Mouse (Mus musculus) urinary bladder, postnatal 14 days (tissue): ENCODE results near the gene Efcab2.
"Not testable (repeated sequence)": the region's sequence is repeated elsewhere in the genome, so short reads cannot be mapped to it uniquely, and the experiment has no call there.

Experiments
- DNase-seq: peaks from one replicate; pipeline ENCODE4 v3.0.0; 2021; ENCODE audit warnings: low spot score

Efcab2 gene

GRCm38 (mm10) chr1:178401960-178402359 is 3.9 kb upstream of the Efcab2 start:
- no peak for DNase-seq

DNA sequence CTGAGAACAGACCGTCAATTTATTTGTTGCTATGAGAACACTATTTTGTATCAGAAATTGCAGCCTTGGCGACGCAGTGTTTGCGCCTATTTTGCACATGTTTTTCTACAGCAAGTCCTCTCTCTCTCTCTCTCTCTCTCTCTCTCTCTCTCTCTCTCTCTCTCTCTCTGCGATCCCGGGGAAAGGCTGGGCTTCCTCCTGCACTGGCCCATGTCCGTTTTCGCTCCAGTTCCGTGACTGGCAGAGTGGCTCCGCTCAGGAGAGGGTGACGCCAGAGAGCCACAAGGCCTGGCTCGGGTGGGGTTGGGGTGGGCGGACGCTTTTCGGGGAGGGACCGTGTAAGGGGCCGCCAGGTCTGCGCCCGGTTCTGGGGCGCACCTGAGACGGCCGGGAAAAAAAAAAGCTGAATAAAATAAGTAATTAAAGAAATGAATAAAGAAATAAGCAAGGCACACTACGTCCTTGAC is 407 bp upstream of the Efcab2 start:
- peak; percentile 83 for DNase-seq

GRCm38 (mm10) chr1:178406765-178407645 is 1.1 kb downstream of the Efcab2 start:
- DNase-seq: no peak

- no peak for DNase-seq
Measured at GRCm38 (mm10) chr1:178407651-178408050, 1.8 kb downstream of the Efcab2 start.

DNA sequence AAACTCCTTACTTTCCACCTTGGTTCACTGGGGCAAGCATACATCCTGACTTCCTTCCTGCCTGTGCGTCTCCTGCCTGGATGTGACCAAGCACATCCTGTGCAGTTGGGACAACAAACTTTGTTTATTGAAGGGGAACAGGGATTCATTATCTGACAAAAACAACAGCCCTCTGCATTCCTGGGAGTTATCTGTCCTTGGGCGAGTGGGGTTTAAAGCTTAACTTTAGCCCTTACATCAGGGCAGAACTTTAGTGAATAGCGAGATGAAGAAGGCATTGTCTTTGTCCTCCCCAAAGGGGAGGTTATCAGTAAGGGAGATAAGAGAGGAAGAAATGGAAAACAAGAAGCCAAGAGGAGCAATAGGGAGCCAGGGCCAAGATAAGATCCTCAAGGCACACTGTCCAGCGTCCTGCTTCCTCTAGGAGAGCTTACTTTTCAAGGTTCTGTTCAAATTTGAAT is 3.0 kb downstream of the Efcab2 start:
- DNase-seq: no peak

- not testable (repeated sequence) for DNase-seq
Measured at GRCm38 (mm10) chr1:178413367-178413766, 7.5 kb downstream of the Efcab2 start.

GRCm38 (mm10) chr1:178419608-178420007 is 13.7 kb downstream of the Efcab2 start:
- DNase-seq: no peak

DNA sequence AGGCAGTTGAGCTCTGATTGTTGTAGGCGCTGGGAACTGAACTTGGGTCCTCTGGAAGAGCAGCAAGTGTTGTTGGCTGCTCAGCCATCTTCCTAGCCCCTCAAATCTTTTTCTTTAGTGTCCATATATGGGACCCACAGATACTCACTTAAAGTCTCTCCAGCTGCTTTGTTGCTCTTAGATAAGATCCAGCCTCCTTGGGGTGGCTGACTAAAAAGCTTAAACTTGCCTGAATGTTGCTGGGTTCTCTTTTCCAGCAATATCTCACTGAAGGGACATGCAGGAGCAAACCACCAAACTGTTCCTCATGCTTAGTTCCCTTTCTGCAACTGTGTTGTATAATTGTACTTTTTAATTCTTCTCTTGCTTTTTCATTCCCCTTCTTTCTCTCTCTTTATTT is 17.8 kb downstream of the Efcab2 start:
- DNase-seq: no peak

GRCm38 (mm10) chr1:178431619-178432444 is 25.9 kb downstream of the Efcab2 start:
- no peak for DNase-seq

DNA sequence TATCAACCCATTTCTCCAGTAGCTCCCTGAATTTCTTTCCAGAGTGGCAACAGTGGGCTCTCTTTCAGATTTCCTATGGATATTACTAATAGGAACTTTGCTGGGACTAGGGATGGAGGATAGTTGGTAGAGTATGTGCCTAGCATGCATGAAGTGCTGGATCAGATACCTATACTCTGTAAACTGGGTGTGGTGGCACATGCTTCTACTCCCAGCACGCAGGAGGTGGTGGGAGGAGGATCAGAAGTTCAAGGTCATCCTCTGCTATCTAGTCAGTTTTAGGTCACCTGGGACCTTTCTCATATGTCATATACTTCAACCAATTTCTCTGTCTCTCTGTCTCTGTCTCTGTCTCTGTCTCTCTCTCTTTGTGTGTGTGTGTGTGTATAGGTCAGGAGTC is 27.7 kb downstream of the Efcab2 start:
- DNase-seq: no peak

DNA sequence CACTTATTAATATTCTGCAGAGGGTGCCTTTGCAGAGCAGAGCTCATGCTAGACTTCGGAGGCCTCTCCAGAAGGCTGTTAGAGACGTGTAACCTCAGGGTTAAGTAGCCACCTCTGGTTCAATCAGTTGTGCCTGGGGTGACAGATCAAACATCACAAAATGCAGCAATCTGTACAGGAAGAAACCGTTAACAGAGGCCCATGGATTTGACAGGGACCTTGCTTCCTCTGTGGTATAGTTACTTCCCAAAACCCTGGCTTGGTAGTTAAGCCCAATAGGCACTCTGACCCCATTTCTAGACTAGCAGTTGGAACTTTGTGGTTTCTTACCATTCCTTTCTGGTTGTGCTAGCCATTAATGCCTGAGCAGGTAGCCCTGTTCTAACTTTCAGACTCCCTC is 38.5 kb downstream of the Efcab2 start:
- DNase-seq: no peak

GRCm38 (mm10) chr1:178447036-178447435 is 41.2 kb downstream of the Efcab2 start:
- no peak for DNase-seq

- no peak for DNase-seq
Measured at GRCm38 (mm10) chr1:178448271-178448744, 42.4 kb downstream of the Efcab2 start.

- DNase-seq: peak; percentile 65
Measured at GRCm38 (mm10) chr1:178449172-178449571, 43.3 kb downstream of the Efcab2 start.

GRCm38 (mm10) chr1:178449933-178450332 is 44.0 kb downstream of the Efcab2 start:
- DNase-seq: no peak

DNA sequence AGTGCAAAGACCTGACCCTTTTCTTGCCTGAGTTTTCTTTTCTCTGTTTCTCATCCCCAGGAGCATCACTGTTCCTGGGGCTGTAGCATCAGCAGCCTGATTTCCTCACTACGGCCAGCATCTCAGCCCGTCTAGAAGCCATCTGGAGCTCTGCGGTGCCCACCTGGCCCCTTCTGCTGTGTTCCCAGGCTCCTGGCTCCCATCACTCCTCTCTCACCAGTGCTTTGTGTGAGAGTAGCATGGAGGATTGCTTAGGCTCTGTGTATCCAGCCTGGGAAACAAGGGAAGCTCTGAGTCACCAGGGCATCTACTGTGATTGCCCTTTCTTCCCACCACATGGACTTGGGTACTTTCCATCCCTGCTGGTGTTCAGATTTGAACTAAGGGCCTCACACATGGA is 48.2 kb downstream of the Efcab2 start:
- DNase-seq: no peak

- DNase-seq: no peak
Measured at GRCm38 (mm10) chr1:178455120-178455519, 49.2 kb downstream of the Efcab2 start.

DNA sequence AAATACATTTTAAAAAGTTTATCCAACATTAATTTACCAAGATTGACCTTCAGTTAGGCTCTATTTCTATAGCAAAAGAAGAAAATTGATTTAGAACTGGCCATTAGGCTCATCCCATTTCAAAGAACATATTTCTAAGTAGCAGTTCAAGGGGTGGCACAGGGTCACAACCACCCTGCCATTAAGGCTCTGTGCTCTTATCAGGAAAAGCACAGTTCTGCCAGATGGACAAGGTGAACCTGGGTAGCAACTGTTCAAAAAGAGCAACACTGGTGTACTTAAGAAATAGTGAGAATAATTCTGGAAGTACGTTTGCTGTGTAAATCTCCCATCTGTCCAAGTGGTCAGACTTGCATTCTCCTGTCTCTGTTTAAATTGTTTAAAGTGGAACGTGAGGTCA is 52.1 kb downstream of the Efcab2 start:
- no peak for DNase-seq

DNA sequence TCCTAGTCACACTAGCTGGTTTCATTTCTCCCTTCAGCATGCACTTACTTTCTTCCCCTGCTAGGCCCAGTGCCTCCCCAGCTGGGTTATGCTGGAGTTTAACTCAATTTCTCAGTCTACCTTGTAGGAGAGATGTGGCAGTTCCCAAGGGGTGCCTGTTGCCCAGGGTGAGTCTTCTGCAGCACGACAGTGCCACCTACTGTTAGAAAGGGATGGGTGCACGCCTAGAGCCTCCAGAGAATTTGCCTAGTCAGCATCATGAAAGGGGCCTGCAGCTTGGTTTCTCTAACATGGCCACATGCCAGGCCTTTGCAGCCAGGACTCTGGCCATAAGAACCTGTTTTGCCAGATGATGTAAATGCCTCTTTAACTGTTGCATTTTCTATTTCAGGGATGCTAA is 57.8 kb downstream of the Efcab2 start:
- peak; percentile 84 for DNase-seq

- no peak for DNase-seq
Measured at GRCm38 (mm10) chr1:178464140-178464539, 58.3 kb downstream of the Efcab2 start.

- no peak for DNase-seq
Measured at GRCm38 (mm10) chr1:178467594-178467993, 61.7 kb downstream of the Efcab2 start.

- no peak for DNase-seq
Measured at GRCm38 (mm10) chr1:178468280-178468679, 62.4 kb downstream of the Efcab2 start.

GRCm38 (mm10) chr1:178483854-178484253 is 78.0 kb downstream of the Efcab2 start:
- no peak for DNase-seq
